Mouse (Mus musculus) intestine, embryonic 16.5 days (tissue): ENCODE measurements around the gene Ralgps1. TPM values are rescaled to one million over a fixed set of nuclear protein-coding genes. Genes with fewer than 3 reads are reported as not detected.

Experiments used
- ATAC-seq: fragments of 200-750 bp; cut with Nextera tagmentation; 2 replicates; pipeline ENCODE4 v1.8.0; 2017; ENCODE audit warnings: moderate TSS enrichment, moderate library complexity
- H3K27ac ChIP-seq: fragments of 300-500 bp; sonication (generic); 2 replicates; pipeline ENCODE4 v1.5.1; 2014; ENCODE audit warnings: mild to moderate bottlenecking, low read length
- H3K27me3 ChIP-seq: fragments of 300-500 bp; sonication (generic); replicated peaks from 2 replicates; pipeline ENCODE4 v1.6.1; 2014; ENCODE audit warnings: low read length, control low read depth, mixed read lengths; ENCODE audit not compliant: control insufficient read depth, insufficient read depth
- H3K36me3 ChIP-seq: fragments of 300-500 bp; sonication (generic); 2 replicates; pipeline ENCODE4 v1.6.1; 2014; ENCODE audit warnings: low read length, control low read depth; ENCODE audit not compliant: control insufficient read depth, insufficient read depth
- H3K4me1 ChIP-seq: fragments of 300-500 bp; sonication (generic); 2 replicates; pipeline ENCODE4 v1.6.1; 2014; ENCODE audit warnings: low read length, control low read depth, mixed read lengths; ENCODE audit not compliant: control insufficient read depth, insufficient read depth
- H3K4me2 ChIP-seq: fragments of 300-500 bp; sonication (generic); 2 replicates; pipeline ENCODE4 v1.6.1; 2014; ENCODE audit warnings: low read depth, low read length, control low read depth
- H3K4me3 ChIP-seq: fragments of 300-500 bp; sonication (generic); 2 replicates; pipeline ENCODE4 v1.5.1; 2014; ENCODE audit warnings: mild to moderate bottlenecking, low read length
- H3K9ac ChIP-seq: fragments of 300-500 bp; sonication (generic); 2 replicates; pipeline ENCODE4 v1.6.1; 2014; ENCODE audit warnings: low read depth, low read length
- H3K9me3 ChIP-seq: fragments of 300-500 bp; sonication (generic); 2 replicates; pipeline ENCODE4 v1.6.1; 2016; ENCODE audit warnings: low read length, control low read depth; ENCODE audit not compliant: control insufficient read depth
- WGBS: fragments of 180-500 bp; shearing (Covaris S2); extraction: QIAGEN DNeasy Blood & Tissue Kit; methylation state at CpG from one replicate; pipeline ENCODE4 v1.1.7; 2014; 5-methylcytosine and 5-hydroxymethylcytosine counted together
- polyA plus RNA-seq: library from polyadenylated mRNA; unstranded; fragments of >200 nt; fragmentation: Nextera tagmentation; extraction: Ambion mirVana; gene quantifications from 2 replicates; pipeline ENCODE4 v1.2.1, GENCODE M21; 2015

The Ralgps1 gene
- polyA plus RNA-seq, 1 experiment from 2014 or later, result 6.3 TPM

DNA sequence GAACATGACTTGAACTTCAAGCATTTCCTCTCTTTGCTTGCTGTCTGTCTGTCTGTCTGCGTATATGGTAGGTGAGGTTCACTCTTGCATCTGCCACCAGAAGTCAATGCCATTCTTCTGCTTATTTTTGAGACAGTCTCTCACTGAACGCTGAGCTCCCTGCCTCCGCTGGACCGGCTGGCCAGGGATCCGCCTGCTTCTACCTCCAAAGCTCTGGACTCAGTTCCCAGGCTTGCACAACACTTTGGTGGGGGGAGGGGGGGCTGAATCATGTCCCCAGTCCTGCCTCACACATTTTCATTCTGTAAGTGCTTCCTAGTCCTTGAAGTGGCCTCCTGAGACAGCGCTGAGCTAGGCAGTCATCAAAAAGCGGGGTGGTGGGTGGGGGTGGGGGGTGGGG lies 27.8 kb upstream of the Ralgps1 start:
- Histone ChIP-seq H3K27me3 (no peaks in the 10 kb centered on the region), H3K4me3 (no peak overlapping the region), H3K9me3 (no peaks in the 10 kb centered on the region), H3K4me2 (no peak overlapping the region), H3K9ac (no peak overlapping the region), H3K4me1 (peaks cover 10% of the 10 kb centered on the region), H3K36me3 (no peaks in the 10 kb centered on the region), H3K27ac (no peak overlapping the region)
- 84% methylated on average over 7 of the region's 7 CpGs for WGBS
- no peak for ATAC-seq

DNA sequence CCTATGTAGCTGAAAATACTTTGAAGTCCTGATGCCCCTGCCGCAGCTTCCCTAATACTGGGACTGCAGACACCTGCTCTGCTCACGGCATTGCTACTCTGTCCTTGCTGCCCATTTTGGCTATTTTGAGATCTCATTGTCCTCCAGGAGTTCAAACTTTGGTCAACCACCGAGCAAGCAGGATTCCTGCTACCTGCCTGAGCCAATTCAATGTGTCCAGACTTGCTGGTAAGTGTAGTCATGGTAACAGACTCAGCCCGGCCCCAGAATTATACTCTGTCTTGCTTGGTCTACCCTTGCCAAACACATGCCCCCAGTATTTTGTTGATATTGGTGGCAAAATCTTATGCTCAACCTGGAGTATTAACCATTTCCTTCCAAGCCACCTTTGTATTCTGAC lies 25.8 kb upstream of the Ralgps1 start:
- Histone ChIP-seq H3K27ac (no peak overlapping the region), H3K27me3 (no peaks in the 10 kb centered on the region), H3K4me3 (no peak overlapping the region), H3K36me3 (no peaks in the 10 kb centered on the region), H3K9ac (no peak overlapping the region), H3K4me1 (no peaks in the 10 kb centered on the region), H3K9me3 (no peaks in the 10 kb centered on the region), H3K4me2 (no peak overlapping the region)
- 73% methylated on average over 4 of the region's 4 CpGs for WGBS
- no peak for ATAC-seq

DNA sequence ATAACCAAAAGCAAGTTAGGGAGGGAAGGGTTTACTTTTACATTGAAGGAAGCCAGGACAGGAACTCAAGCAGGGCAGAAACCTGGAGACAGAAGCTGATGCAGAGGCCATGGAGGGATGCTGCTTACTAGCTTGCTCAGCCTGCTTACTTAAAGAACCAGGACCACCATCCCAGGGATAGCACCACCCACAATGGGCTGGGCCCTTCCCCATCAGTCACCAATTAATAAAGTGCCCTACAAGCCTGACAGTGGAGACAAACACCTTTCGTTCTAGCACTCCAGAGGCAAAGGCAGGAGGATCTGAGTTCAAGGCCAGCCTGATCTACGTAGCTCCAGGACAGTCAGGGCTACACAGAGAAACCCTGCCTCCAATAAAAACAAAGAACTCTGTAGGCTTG lies 23.8 kb upstream of the Ralgps1 start:
- H3K4me1 ChIP-seq, result no peaks in the 10 kb centered on the region
- H3K9me3 ChIP-seq, result no peaks in the 10 kb centered on the region
- no peak overlapping the region for H3K4me3 ChIP-seq
- H3K9ac ChIP-seq, result no peak overlapping the region
- 83% methylated on average over 2 of the region's 2 CpGs for WGBS
- H3K27me3 ChIP-seq, result no peaks in the 10 kb centered on the region
- H3K36me3 ChIP-seq, result no peaks in the 10 kb centered on the region
- ATAC-seq, result no peak
- no peak overlapping the region for H3K4me2 ChIP-seq
- no peak overlapping the region for H3K27ac ChIP-seq

DNA sequence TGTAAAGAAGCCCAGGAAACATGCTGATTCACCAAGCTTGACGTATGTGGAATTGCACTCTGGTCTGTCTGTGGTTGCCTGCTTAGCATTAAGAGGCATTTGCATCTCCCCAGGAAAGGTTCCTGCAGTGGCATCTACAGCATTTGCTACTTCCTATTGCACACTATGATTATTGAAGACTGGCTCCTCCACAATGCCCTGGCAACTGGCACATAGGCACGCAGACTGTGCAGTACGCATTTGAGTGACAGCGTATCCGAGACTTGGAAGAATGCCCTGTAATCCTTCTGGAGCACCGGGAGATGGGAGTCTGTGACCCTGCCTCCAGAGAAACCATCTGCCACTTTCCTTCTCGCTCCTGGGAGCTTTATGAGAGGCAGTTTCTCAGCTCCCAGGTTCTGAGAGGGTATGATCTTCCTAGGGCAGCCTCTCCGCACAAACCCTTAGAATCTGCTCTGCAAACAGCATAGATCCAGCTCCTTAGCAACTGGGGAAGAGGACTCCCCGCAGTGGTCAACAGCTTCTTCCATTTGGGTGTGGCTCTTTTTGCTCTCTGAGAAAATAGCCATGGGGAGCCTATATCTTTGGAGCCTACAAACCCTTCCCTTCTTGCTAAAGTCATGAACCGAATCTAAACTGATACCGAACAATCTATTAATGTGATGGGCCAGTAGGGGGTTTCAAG lies 22.8 kb upstream of the Ralgps1 start:
- WGBS, result 66% methylated on average over 11 of the region's 11 CpGs
- no peaks in the 10 kb centered on the region for H3K4me1 ChIP-seq
- no peaks in the 10 kb centered on the region for H3K9me3 ChIP-seq
- no peaks in the 10 kb centered on the region for H3K36me3 ChIP-seq
- H3K27ac ChIP-seq, result no peak overlapping the region
- H3K4me3 ChIP-seq, result no peak overlapping the region
- H3K9ac ChIP-seq, result no peak overlapping the region
- H3K4me2 ChIP-seq, result no peak overlapping the region
- no peak for ATAC-seq
- H3K27me3 ChIP-seq, result no peaks in the 10 kb centered on the region

DNA sequence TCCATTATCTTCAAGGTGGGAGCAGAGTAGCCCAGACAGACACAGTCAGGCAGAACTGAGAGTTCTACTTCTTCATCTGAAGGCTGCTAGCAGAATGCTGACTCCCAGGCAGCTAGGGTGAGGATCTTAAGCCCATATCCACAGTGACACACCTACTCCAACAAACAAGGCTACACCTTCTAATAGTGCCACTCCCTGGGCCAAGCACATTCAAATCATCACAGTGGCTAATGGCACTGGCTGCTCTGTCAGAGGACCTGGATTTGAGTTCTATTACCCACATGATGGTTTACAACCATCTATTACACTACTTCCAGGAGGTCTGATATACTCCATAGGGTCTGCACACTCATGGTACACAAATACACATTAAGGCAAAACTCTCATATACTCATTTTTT lies 21.7 kb upstream of the Ralgps1 start:
- Histone ChIP-seq H3K27ac (no peak overlapping the region), H3K9me3 (no peaks in the 10 kb centered on the region), H3K4me1 (no peaks in the 10 kb centered on the region), H3K27me3 (no peaks in the 10 kb centered on the region), H3K36me3 (no peaks in the 10 kb centered on the region), H3K4me2 (no peak overlapping the region), H3K4me3 (no peak overlapping the region), H3K9ac (no peak overlapping the region)
- no peak for ATAC-seq

DNA sequence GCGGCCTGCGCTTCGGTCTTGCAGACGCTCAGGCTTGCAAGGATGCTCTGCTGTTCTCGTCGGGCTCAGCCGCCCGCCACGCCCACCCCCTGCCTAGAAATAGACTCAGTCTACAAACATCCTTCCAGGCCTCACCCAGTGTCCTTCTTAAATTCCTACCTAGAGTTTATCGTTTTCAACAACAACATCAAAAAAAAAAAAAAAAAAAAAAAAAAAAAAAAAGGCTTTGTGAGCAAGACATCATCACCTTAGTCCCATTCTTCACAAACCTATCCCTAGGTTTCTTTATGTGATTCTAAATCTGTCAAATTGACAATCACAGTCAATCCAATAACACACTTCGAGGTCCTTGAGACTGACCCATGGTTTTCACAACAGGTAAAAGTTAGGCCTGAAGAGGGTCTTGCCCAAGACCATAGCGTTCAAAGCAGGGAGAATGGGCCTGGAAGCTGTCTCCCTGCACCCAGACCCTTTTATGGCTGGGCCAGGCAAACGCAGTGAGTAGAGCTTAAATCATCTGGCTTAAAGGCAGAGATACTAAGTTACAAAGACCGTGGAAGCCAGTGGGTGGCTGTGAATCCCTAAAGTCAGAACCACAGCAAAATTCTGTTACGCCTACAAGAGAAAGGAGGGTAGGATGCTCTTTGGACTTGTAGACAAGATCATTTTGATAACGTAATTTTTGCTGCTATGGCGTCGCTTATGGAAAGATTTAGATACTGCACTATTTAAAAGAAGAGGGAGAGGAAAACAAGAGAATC lies 542 bp upstream of the Ralgps1 start:
- Histone ChIP-seq H3K9ac (peak overlapping the region; percentile 78; the same call in 1 of the 2 replicates), H3K27me3 (no peaks in the 10 kb centered on the region), H3K27ac (no peak overlapping the region; the same call in 1 of the 2 replicates), H3K4me2 (peak overlapping the region; percentile 54), H3K4me1 (peaks cover 10% of the 10 kb centered on the region), H3K9me3 (no peaks in the 10 kb centered on the region), H3K4me3 (peak overlapping the region; percentile 76), H3K36me3 (no peaks in the 10 kb centered on the region)
- WGBS, result 30% methylated on average over 18 of the region's 18 CpGs
- no peak for ATAC-seq

DNA sequence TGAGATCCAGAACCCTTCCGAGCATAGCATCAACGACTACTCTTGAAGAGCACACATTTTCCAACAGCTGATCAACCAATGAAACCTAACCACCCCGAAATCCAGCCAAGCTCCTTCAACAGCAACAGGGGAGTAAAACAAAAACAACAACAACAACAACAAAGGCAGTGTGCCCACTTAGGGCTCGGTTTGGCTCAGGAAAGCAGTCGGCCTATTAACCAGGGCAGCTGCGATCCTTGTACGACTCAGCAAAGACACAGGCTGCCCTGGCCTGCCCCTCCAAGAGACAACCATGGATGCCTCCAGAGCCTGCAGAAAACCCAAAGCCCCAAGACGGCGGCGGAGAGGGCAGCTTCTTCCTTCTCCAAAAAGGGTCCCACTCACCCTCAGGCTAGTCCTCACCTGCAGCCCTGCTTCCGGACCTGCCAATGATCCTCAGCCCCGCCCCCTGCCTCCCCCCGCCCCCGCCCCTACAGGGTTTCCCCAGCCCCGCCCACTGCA lies 960 bp downstream of the Ralgps1 start:
- peak overlapping the region; percentile 78 for H3K9ac ChIP-seq

DNA sequence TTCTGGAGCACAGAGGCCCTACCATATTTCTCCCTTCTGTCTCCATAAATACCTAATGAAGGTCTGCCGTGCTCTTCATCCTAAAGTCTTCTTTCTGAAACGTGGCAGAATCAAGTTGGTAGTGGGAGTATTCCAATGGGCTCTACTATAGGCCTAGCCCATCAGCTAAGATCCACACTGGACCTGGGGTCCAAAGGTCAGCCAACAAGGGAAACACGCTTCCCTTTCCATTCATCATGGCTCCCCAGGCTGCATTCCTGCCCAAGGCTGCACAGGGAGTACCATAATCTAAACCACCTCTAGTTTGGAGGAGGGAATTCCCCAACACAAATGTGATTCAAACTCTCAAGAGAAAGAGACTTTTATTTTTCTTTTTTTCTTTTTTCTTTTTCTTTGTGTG lies 1.8 kb downstream of the Ralgps1 start:
- no peak for ATAC-seq
- no peaks in the 10 kb centered on the region for H3K27me3 ChIP-seq
- H3K27ac ChIP-seq, result peak overlapping the region; percentile 30
- H3K4me3 ChIP-seq, result no peak overlapping the region
- 62% methylated on average over 3 of the region's 3 CpGs for WGBS
- no peaks in the 10 kb centered on the region for H3K36me3 ChIP-seq
- no peak overlapping the region for H3K9ac ChIP-seq
- peaks cover 27% of the 10 kb centered on the region for H3K4me1 ChIP-seq
- no peaks in the 10 kb centered on the region for H3K9me3 ChIP-seq
- peak overlapping the region; percentile 67; the same call in 1 of the 2 replicates for H3K4me2 ChIP-seq

More for the DNA sequence above, 960 bp downstream of the Ralgps1 start:
- Histone ChIP-seq H3K4me1 (peaks cover 22% of the 10 kb centered on the region), H3K9me3 (no peaks in the 10 kb centered on the region), H3K27ac (peak overlapping the region; percentile 50; the same call in 1 of the 2 replicates), H3K27me3 (no peaks in the 10 kb centered on the region), H3K4me3 (peak overlapping the region; percentile 76), H3K36me3 (no peaks in the 10 kb centered on the region), H3K4me2 (peak overlapping the region; percentile 67)
- WGBS, result 12% methylated on average over 14 of the region's 15 CpGs
- peak; percentile 55 for ATAC-seq

DNA sequence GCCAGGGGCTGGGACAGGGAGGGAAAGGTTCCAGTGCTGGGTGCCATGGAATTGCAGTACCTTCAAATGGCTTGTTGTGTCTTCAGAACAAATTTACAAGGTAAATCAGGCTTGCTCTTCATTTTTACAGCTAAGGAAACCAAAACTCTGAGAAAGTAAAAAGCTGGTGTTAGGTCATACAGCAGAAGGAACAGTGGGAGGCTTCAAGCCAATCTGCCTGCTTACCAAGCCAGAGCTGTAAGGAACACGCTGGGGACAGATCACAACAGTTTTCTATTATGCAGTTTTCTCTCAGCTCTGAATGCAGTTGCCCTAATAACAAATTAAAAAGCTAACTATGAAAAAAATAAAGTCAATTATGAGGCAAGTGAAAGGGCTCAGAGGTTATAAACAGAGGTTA lies 2.8 kb downstream of the Ralgps1 start:
- H3K4me3 ChIP-seq, result no peak overlapping the region
- H3K36me3 ChIP-seq, result no peaks in the 10 kb centered on the region
- no peak overlapping the region for H3K9ac ChIP-seq
- no peak for ATAC-seq
- H3K27me3 ChIP-seq, result no peaks in the 10 kb centered on the region
- no peaks in the 10 kb centered on the region for H3K9me3 ChIP-seq
- no peak overlapping the region for H3K27ac ChIP-seq
- peaks cover 27% of the 10 kb centered on the region for H3K4me1 ChIP-seq
- no peak overlapping the region for H3K4me2 ChIP-seq
- 88% methylated on average over 1 of the region's 1 CpGs for WGBS
